Mouse (Mus musculus): ENCODE measurements around the gene Rgs19. TPM values are rescaled to one million over a fixed set of nuclear protein-coding genes. Genes with fewer than 3 reads are reported as not detected.

Rgs19 gene
- 162 to 178 TPM (median 173 TPM) in 4 replicates for total RNA-seq (2023; ENCODE audit: inconsistent age)

GRCm38 (mm10) chr2:181693339-181694280 is at the start of gene Rgs19:
Gene Rgs19, minus strand, starts transcription at chr2:181693977.

DNA sequence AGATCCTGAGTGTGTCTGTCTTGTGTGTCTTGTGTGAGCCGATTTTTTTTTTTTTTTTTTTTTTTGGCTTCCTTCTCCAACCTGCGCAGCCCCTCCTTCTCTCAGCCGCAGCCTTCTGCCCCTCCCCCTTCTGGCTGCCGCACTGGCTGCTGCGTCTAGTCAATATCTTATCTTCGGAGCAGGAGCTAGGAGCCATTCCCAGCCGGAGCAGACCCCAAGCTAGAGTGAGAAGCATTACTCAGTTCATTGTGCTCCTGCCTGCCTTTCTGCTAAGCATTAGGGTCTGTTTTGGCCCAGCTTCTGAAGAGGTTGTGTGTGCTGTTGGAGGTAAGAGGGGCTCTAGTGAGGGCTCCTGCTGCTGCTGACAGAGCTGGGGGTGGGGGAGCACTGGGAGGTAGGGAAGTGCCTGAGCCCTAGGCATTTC is 21.1 kb upstream of the Rgs19 start, which contains the start of gene Oprl1:
Oprl1 (plus strand) TSS at position 114 of the 424 bp plus-strand sequence.

DNA sequence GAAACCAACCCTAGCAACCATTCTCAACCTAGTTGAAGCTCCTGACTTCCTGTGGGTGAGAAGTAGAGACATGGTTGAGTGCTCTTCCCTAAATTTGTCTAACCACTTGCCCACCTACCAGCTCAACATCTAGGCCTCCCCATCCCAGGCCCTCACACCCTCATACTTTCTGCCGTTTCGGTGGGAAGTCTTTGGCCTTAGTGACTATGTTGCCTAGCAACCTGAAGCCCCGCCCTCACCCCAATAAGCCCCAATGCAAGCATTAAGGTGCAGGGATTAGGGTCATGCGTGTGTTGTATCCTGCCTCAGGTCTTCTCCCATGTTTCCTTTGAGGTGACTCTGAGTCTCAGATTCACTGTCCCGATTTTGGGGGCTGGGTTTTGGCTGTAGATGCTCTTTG is 4.5 kb upstream of the Rgs19 start, which contains the start of gene Lkaaear1:
Lkaaear1 (minus strand) TSS at position 202 of the 400 bp plus-strand sequence.

DNA sequence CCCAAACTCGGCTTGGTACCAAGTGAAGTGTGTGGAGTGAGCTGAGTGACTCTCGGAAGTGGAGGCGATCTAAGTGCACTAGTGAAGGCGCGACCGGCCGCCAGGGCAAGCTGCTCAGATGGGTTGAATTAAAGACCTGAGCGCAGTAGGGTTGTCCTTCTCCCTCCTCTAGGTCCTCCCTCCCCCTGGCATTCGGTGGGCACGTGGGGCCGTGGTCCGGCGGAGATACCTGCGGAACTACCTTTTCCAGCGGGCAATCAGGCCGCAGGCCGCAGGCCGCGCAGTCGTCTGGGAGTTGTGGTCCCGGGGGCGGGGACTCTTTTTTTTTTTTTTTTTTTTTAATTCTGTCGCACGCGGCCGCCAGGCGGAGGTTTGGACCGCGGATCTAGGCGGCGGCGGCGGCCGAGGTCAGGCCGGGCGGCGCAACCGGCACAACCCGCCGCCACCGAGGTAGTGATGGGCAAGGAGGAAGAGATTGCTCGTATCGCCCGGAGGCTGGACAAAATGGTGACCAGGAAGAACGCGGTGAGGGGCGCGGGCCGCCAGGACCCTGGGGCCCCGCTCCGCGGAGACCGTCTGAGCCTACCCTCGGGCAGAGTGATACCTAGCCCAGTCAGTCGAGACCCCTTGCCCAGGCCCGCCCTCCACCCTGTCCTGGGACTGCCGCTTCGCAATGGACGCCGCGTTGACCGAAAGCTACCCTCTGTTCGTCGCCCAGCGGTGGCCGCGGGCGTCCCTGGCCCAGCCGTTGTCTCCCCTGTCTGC is 13.6 kb downstream of the Rgs19 start, which contains the start of gene Tcea2:
Tcea2 (plus strand) TSS at position 360 of the 765 bp plus-strand sequence.

DNA sequence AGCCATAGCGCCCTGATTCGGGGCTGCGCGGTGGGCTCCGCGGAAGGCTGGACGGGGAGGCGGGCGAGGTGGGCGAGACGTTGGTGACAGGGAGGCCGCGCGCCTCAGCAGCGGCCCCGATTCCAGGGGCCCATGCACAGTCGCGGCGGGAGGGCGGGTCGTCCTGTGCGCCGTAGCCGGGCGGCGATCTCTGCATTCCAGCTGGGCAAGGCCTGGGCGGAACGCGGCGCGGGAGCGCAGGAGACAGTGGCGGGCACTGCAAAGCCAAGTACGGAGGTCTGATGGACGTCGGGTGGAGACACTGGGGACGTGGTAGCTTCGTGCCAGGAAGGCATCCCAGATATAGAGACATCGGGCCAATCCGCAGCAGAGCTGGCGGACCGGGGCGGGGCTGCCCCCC is 22.5 kb downstream of the Rgs19 start, which contains the start of gene Sox18:
Sox18 (minus strand) TSS at position 315 of the 400 bp plus-strand sequence.

DNA sequence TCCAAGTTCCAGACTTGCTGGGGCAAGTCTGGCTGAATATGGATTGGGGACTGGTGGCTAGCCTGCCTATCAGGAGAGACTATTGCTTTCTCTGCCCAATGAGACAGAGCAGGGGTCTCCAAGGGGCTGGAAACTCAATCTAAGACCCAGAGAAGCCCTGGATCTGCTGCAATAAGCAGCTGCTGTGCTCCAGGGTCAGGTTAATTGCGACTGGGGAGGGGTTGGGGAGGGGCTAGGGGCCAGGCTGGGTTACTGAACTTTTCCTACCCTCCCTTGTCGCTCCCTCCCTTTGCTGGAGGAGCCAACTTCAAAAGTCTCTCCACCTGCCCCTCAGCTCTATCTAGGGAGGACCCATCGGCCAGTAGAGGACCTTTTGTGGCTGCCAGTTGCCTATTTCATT is 37.0 kb downstream of the Rgs19 start, which contains the start of gene Gm29797:
Gm29797 (plus strand) TSS at position 301 of the 400 bp plus-strand sequence.

Other genes with a start within 250 kb of the Rgs19 start
- 0.29 to 1.3 TPM (median 0.69 TPM) in 4 replicates for gene Zbtb46, start 234.6 kb downstream of the Rgs19 start, total RNA-seq (2023; ENCODE audit: inconsistent age)
- gene Abhd16b, start 200.8 kb downstream of the Rgs19 start, total RNA-seq (2023; ENCODE audit: inconsistent age) = not detected in 4 replicates
- gene Tpd52l2, start 196.8 kb downstream of the Rgs19 start, total RNA-seq (2023; ENCODE audit: inconsistent age) = 79.5 to 84.3 TPM (median 80.4 TPM) in 4 replicates
- 112 to 128 TPM (median 117 TPM) in 4 replicates for gene Dnajc5, start 173.5 kb downstream of the Rgs19 start, total RNA-seq (2023; ENCODE audit: inconsistent age)
- 161 to 195 TPM (median 177 TPM) in 4 replicates for gene Uckl1, start 109.1 kb downstream of the Rgs19 start, total RNA-seq (2023; ENCODE audit: inconsistent age)
- gene Prpf6, start 102.1 kb downstream of the Rgs19 start, total RNA-seq (2023; ENCODE audit: inconsistent age) = 60.3 to 64.9 TPM (median 63.4 TPM) in 4 replicates
- 37.9 to 43.7 TPM (median 42.4 TPM) in 4 replicates for gene Zfp512b, start 101.2 kb downstream of the Rgs19 start, total RNA-seq (2023; ENCODE audit: inconsistent age)
- 11.6 to 16.0 TPM (median 13.1 TPM) in 4 replicates for gene Samd10, start 94.8 kb downstream of the Rgs19 start, total RNA-seq (2023; ENCODE audit: inconsistent age)
- gene Gm29797, start 36.9 kb downstream of the Rgs19 start, total RNA-seq (2023; ENCODE audit: inconsistent age) = 1.2 TPM in 1 of 4 replicates, not detected in the others
- not detected in 4 replicates for gene Sox18, start 22.3 kb downstream of the Rgs19 start, total RNA-seq (2023; ENCODE audit: inconsistent age)
- gene Tcea2, start 13.7 kb downstream of the Rgs19 start, total RNA-seq (2023; ENCODE audit: inconsistent age) = 15.8 to 23.0 TPM (median 19.9 TPM) in 4 replicates
- gene Lkaaear1, start 4.5 kb upstream of the Rgs19 start, total RNA-seq (2023; ENCODE audit: inconsistent age) = not detected in 4 replicates
- 0.45 to 0.63 TPM (median 0.57 TPM) in 3 of 4 replicates, not detected in the other for gene Oprl1, start 21.0 kb upstream of the Rgs19 start, total RNA-seq (2023; ENCODE audit: inconsistent age)
- gene Myt1, start 69.4 kb upstream of the Rgs19 start, total RNA-seq (2023; ENCODE audit: inconsistent age) = not detected in 4 replicates
- 38.7 to 47.6 TPM (median 42.9 TPM) in 4 replicates for gene Pcmtd2, start 143.9 kb upstream of the Rgs19 start, total RNA-seq (2023; ENCODE audit: inconsistent age)
- gene Polr3k, start 170.4 kb upstream of the Rgs19 start, total RNA-seq (2023; ENCODE audit: inconsistent age) = 10.6 to 15.3 TPM (median 13.4 TPM) in 4 replicates

All from B cell, adult (primary cell).